ENCODE assay signal across 9 mouse cellular contexts in the genomic region with DNA sequence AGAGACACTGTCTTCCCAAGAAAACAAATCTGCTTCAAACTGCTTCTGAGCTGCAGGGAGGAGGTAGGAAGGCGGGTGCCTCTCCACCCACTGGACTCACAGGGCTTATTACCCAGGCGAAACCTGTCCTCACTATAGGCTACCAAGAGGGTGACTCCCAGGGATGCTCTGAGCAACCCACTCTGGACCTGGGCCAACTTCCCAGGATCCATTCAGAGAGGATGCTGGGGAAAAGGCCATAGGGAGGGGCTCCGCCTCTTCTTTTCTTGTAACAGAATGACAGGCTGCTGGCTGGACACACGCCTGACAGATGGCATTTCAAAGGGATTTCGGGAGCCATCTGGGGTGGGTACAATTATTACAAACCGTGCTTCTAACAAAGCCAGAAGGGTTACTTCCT.
DNase-seq lines count a peak whose midpoint lies in the region; ATAC-seq lines count a peak whose summit lies in the region.
"Had no signal": no experiment of that assay in that cellular context is flagged by ENCODE, and none has a peak within 500 bp of the region (broad histone marks: within the 10 kb centered on the region; RNA-seq: fewer than 3 reads in every experiment).

No protein-coding gene starts in this region.

- H3K9ac ChIP-seq in hindbrain, embryonic 14.5 days = peak overlapping the region; percentile 31; the same call in 1 of the 2 replicates
- H3K9ac ChIP-seq: lung, embryonic 15.5 days had no signal

- H3K4me2 ChIP-seq in hindbrain, embryonic 14.5 days (replicated peaks) = peak overlapping the region; percentile 34
- H3K4me2 ChIP-seq: lung, embryonic 15.5 days had no signal

- H3K9me3 ChIP-seq in hindbrain, embryonic 14.5 days (ENCODE audit: control insufficient read depth, low read length) = no peaks in the 10 kb centered on the region
- H3K9me3 ChIP-seq: lung, embryonic 15.5 days had no signal

- H3K27me3 ChIP-seq in hindbrain, embryonic 14.5 days (ENCODE audit: control insufficient read depth, insufficient read depth, low read length) = no peaks in the 10 kb centered on the region
- H3K27me3 ChIP-seq: lung, embryonic 15.5 days had no signal

- WGBS in hindbrain, embryonic 14.5 days = 15% methylated on average over 6 of the region's 6 CpGs

- no peaks in the 10 kb centered on the region for H3K36me3 ChIP-seq in hindbrain, embryonic 14.5 days (replicated peaks; ENCODE audit: control insufficient read depth, insufficient read depth)
- H3K36me3 ChIP-seq: lung, embryonic 15.5 days had no signal

- DNase-seq in adrenal gland, adult (ENCODE audit: inconsistent age in 2 of 2, low spot score in 1 of 2) = peak; percentile 18 to 43
- no peak for DNase-seq in adrenal gland, adult 8-10 months
- peak; percentile 99 for DNase-seq in brain, adult 2 months (ENCODE audit: low read depth, low spot score)
- peak; percentile 6 for DNase-seq in fibroblast of lung, adult 2 months (ENCODE audit: low read depth)
- DNase-seq in hindbrain, embryonic 14.5 days (ENCODE audit: low spot score) = peak; percentile 80
- peak; percentile 31 to 35 for DNase-seq in lung, postnatal 4 days
- peak; percentile 71 for DNase-seq in right cerebral cortex, postnatal 4 days
- DNase-seq in spleen, adult 12 weeks (ENCODE audit: low spot score) = no peak

- no peak overlapping the region for H3K4me3 ChIP-seq in hindbrain, embryonic 14.5 days (replicated peaks; ENCODE audit: low read length)
- H3K4me3 ChIP-seq: lung, embryonic 15.5 days had no signal

- H3K27ac ChIP-seq in hindbrain, embryonic 14.5 days = peak overlapping the region; percentile 63
- H3K27ac ChIP-seq: lung, embryonic 15.5 days had no signal

- peak; percentile 93 for ATAC-seq in hindbrain, embryonic 14.5 days (ENCODE audit: low FRiP score)

- H3K4me1 ChIP-seq in hindbrain, embryonic 14.5 days (replicated peaks; ENCODE audit: control insufficient read depth, insufficient read depth, low read length) = peaks cover 52% of the 10 kb centered on the region
- H3K4me1 ChIP-seq: lung, embryonic 15.5 days had no signal

Comparison
In these comparisons a context has a peak if more than half of its experiments do, and no peak if none do; other contexts are left out.
1. DNase-seq: peak in adrenal gland, adult (2 of 2), brain, adult 2 months (single experiment), fibroblast of lung, adult 2 months (single experiment), hindbrain, embryonic 14.5 days (single experiment), lung, postnatal 4 days (2 of 2) and right cerebral cortex, postnatal 4 days (single experiment); none in adrenal gland, adult 8-10 months (single experiment) and spleen, adult 12 weeks (single experiment).